Mouse (Mus musculus) c-Kit-positive CD71-positive TER-119-positive erythroid progenitor cells, embryonic 14.5 days (primary cell): ENCODE results near the gene Krtap5-4.
"Not testable (repeated sequence)": the region's sequence is repeated elsewhere in the genome, so short reads cannot be mapped to it uniquely, and the experiment has no call there.

Experiments
- DNase-seq: peaks from one replicate; pipeline ENCODE4 v3.0.0-alpha.2; 2013; ENCODE audit warnings: low spot score

Gene Krtap5-4

GRCm38 (mm10) chr7:142321637-142322306 lies 18.4 kb downstream of the Krtap5-4 start:
- DNase-seq: not testable (repeated sequence)

- no peak for DNase-seq
These were observed 19.3 kb downstream of the Krtap5-4 start for GRCm38 (mm10) chr7:142322641-142323040.

- no peak for DNase-seq
These were observed 20.2 kb downstream of the Krtap5-4 start for GRCm38 (mm10) chr7:142323396-142324117.

- DNase-seq: no peak
These were observed 23.5 kb downstream of the Krtap5-4 start for GRCm38 (mm10) chr7:142326714-142327445.

GRCm38 (mm10) chr7:142328507-142328906 lies 25.2 kb downstream of the Krtap5-4 start:
- no peak for DNase-seq

- no peak for DNase-seq
These were observed 26.9 kb downstream of the Krtap5-4 start for GRCm38 (mm10) chr7:142330271-142330724.

GRCm38 (mm10) chr7:142331281-142331680 lies 27.9 kb downstream of the Krtap5-4 start:
- DNase-seq: no peak

- not testable (repeated sequence) for DNase-seq
These were observed 29.4 kb downstream of the Krtap5-4 start for GRCm38 (mm10) chr7:142332741-142333140.

GRCm38 (mm10) chr7:142334246-142334645 lies 30.9 kb downstream of the Krtap5-4 start:
- peak; percentile 88 for DNase-seq

- DNase-seq: no peak
These were observed 31.8 kb downstream of the Krtap5-4 start for GRCm38 (mm10) chr7:142335151-142335550.

GRCm38 (mm10) chr7:142340269-142340970 lies 37.1 kb downstream of the Krtap5-4 start:
- no peak for DNase-seq

- no peak for DNase-seq
These were observed 38.4 kb downstream of the Krtap5-4 start for GRCm38 (mm10) chr7:142341564-142342246.

- no peak for DNase-seq
These were observed 38.9 kb downstream of the Krtap5-4 start for GRCm38 (mm10) chr7:142342247-142342640.

- no peak for DNase-seq
These were observed 44.2 kb downstream of the Krtap5-4 start for GRCm38 (mm10) chr7:142347542-142347941.

GRCm38 (mm10) chr7:142349308-142349961 lies 46.1 kb downstream of the Krtap5-4 start:
- DNase-seq: no peak

GRCm38 (mm10) chr7:142351569-142351968 lies 48.2 kb downstream of the Krtap5-4 start:
- DNase-seq: no peak

GRCm38 (mm10) chr7:142353854-142354253 lies 50.5 kb downstream of the Krtap5-4 start:
- peak; percentile 75 for DNase-seq
